Mouse (Mus musculus) neutrophil, adult 5-6 weeks (primary cell): ENCODE measurements at regions not wholly inside any gene's neighbourhood (a gene's known extent, or its start where the extent isn't known, plus 50 kb on each side); places are given as distances from the start of the nearest gene placed in this dataset.
"Not testable (repeated sequence)": the region's sequence is repeated elsewhere in the genome, so short reads cannot be mapped to it uniquely, and the experiment has no call there.

Experiments
- ATAC-seq: fragments of 151-379, 151-347 bp; 2 replicates; pipeline ENCODE4 v1.8.0; 2017; ENCODE audit warnings: mild to moderate bottlenecking, moderate TSS enrichment; ENCODE audit not compliant: insufficient number of reproducible peaks, poor library complexity, low FRiP score, severe bottlenecking; ENCODE audit errors: extremely low read depth

GRCm38 (mm10) chr10:14333344-14333743, 212.1 kb downstream of the Adgrg6 start:
- ATAC-seq = no peak

DNA sequence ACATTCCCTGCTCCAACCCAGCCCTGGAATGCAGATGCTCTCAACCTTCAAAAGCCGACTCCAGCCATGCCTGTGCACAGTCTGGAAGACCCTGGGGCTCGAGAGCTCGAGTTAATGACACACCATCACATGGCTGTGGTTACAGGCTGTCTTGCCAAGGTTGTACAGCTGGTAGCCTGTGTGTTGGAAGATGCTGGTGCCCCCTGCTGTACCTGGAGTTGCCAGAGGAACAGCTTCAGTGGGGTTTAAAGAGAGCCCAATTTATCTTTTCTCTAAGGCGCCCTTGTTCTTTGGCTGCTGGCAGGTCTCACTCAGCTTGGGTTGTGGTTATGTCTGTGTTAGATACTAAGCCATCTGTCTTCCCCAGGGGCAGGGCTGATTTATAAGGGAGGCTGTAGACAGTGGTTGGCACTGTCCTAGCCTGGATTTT, 212.8 kb downstream of the Adgrg6 start:
- ATAC-seq = no peak

- ATAC-seq = no peak
Measured at GRCm38 (mm10) chr10:14328846-14329245, 216.6 kb downstream of the Adgrg6 start.

GRCm38 (mm10) chr10:14326229-14326628, 219.2 kb downstream of the Adgrg6 start:
- ATAC-seq = no peak

DNA sequence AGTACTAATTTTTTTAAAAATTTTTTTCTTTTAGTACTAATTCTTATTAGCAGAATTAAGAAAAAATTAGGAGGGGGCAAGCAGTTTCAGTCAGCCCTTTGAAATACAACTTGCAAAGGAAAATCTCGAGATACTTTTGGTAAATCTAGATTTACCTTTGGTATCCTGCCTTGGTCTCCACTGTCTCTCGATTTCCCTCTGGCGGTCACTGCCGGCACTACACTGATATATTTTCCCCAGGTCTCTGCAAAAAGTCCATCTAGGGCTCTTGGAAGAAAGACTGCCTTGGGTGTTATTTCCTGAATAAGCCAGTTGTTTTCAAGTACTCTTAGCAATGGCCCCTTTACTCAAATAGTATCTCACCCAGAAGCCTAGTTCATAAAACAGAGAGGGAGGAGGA, 224.0 kb downstream of the Adgrg6 start:
- peak; percentile 72 for ATAC-seq

DNA sequence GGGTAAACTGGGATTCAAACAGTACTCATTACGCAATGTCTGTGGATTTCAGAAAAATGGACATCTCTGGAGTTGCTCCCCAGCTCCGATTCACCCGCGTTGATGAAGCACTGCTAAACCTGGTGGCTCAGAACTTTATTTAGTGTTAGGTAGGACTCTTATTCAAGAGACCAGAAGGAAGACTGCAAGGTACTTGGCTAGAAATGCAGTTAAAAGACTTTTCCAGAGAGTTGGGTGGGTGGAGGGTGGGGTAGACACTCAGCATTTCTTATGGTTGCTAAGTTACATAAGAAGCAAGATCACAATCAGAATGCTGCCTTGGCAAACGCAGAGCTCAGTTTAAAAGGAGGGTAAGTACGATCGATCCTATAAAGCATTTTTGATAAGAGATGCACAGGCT, 230.2 kb downstream of the Adgrg6 start:
- ATAC-seq = no peak

DNA sequence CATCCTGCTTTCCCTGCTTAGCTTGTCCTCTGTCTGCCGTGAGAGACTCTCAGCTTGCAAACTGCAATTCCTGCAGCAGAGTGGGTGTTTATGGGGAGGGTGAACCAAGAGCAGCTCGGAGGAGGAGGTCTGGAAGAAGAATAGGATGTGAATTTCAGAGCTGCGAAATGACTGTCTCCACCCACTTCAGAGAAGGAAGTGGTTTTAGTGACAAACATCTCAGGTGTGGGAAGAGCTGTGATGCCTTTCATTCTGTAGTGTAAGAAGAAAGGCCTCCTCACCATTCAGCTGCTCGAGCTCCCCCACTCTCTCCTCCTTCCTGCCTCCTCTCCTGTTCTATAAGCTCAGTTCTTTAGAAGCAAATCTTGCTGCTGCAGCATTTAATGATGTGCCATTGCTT, 230.9 kb downstream of the Adgrg6 start:
- peak; percentile 48; the same call in 1 of the 2 replicates for ATAC-seq

DNA sequence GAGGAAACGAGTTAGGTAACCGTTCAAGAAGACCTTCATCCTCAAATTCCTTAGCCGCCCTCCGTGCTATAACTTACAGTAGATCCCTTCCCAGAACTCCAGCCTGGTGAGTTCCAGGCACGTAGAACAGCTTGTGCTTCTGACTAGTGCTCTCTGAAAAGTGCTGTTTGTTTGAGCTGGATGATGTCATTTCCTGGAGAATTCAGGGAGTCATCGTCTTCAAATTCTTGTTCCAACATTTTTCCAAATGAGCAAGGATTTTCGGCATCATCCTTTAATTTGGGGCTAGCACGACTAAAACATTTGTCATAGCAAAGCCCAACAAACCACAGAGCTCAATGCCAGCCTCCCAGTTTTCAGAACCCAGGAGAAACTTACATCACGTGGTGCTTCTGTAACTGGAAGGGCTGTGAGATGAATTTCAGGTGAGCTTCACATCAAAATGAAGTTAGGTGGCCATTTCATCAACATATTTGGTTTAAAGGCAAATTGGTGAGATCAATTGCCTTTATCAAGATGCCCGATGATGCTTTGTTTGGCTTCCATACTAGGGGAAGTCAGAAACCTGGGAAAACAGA, 231.4 kb downstream of the Adgrg6 start:
- no peak for ATAC-seq

DNA sequence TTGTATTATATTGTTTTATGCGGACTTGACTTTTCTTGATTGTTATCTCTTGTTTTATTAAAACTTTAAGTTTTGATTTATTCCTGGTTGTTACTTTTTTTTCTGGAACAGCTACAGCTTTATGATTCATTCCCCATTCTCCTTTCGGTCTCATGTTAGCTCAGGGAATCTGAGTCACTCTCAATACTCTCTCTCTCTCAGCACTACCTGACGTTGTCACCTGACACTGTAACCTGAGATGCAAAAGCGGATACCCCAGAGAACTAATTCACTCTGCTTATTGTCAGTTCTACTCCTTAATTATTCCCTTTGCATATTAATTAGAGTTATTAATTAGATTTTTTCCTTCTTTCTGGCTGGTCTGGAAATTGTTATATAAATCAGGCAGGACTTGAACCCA, 232.5 kb downstream of the Adgrg6 start:
- no peak for ATAC-seq

GRCm38 (mm10) chr10:14311962-14312361, 233.5 kb downstream of the Adgrg6 start:
- no peak for ATAC-seq

GRCm38 (mm10) chr10:14306811-14307210, 238.6 kb downstream of the Adgrg6 start:
- ATAC-seq = no peak

GRCm38 (mm10) chr10:14303476-14303875, 242.0 kb downstream of the Adgrg6 start:
- ATAC-seq = no peak

DNA sequence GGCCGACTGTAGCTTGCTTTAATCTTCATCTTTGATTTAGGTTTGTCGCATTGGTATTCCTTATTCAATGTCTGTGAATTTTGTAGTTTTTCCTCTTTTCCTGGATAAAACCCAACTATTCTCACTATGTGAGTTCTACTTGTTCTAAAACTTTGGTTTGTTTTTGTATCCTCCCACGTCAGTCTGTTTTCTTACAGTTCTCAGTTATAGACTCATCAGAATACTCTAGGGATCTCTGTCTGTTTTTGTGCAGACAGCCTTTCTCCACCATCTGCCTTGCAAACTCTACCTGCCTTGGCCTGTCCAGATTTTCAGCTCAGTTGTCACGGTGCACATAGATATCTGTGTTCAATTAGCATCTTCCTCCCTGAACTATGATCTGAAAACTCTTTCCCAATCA, 249.3 kb downstream of the Adgrg6 start:
- no peak for ATAC-seq

DNA sequence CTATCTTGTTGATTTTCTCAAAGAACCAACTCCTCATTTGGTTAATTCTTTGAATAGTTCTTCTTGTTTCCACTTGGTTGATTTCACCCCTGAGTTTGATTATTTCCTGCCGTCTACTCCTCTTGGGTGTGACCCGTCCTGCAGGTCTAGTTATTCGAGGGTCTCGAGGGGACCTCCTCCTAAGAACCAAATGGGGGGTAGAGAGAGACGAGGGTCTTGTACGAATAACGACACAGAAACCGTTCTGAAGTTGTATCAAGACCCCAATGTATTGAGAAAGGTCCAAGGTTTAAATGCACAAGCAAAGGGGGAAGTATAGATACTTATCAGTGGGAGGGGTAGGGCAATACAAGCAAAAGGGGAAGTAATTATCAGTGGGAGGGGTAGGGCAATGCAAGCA, 252.8 kb downstream of the Adgrg6 start:
- ATAC-seq = not testable (repeated sequence)

GRCm38 (mm10) chr10:14287551-14287950, 257.9 kb downstream of the Adgrg6 start:
- ATAC-seq = no peak

DNA sequence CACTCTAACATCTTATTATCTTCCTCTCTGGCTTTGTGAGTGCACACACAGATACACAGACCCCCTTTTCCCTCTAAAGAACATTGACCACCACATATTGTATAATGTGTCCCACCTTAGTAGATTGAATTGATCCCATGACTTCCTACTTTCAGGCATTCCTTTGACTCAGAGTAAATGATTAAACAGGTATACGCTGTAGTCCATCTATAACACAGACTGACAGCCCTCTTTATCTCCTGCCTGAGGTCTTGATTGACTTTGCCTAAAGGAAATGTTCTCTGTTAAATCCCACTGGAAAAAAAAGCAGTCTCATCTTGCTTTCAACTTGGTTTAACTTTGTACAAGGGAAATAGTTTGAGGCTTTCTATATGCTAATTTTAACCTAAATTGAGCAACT, 268.8 kb downstream of the Adgrg6 start:
- ATAC-seq = no peak

DNA sequence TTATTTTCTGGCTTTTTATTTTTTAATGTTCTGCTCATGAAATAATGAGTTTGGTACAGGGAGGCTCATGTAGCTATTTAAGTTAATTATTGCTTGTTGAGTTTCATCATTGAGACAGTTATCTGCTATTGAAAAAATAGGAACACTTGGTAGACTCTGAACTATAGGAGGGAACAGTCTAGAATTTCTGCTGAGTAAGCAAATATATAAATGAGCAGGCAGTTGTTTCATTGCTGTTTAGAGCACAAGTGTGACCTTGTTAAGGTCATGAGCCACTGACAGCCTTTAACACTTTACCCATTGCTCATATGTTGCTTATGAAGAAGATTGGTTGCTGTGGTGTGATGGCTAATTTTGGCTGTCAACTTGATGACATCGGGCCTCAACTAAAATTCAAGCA, 270.0 kb downstream of the Adgrg6 start:
- no peak for ATAC-seq

- ATAC-seq = no peak
Measured at GRCm38 (mm10) chr10:14270008-14270407, 275.5 kb downstream of the Adgrg6 start.

DNA sequence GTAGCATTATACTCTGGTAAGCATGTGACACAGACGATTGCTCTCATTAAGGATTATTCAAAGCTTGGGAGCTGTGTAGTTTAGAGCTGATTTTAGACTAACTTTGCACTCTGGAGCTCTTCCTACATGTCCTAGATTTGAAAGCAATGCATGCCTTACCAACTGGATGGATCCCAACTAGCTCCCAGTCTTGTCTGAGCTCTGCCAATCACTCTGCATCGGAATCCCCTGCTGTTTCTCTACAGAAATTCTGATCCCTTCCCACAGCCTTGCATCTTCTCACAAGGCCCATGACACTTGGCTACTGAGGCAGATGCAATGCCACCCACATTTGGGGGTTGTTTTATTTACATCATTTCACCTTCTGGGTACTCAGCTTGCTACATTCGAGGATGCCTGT, 277.8 kb downstream of the Adgrg6 start:
- no peak for ATAC-seq

- ATAC-seq = no peak
Measured at GRCm38 (mm10) chr10:14239670-14240069, 273.8 kb downstream of the Hivep2 start.

DNA sequence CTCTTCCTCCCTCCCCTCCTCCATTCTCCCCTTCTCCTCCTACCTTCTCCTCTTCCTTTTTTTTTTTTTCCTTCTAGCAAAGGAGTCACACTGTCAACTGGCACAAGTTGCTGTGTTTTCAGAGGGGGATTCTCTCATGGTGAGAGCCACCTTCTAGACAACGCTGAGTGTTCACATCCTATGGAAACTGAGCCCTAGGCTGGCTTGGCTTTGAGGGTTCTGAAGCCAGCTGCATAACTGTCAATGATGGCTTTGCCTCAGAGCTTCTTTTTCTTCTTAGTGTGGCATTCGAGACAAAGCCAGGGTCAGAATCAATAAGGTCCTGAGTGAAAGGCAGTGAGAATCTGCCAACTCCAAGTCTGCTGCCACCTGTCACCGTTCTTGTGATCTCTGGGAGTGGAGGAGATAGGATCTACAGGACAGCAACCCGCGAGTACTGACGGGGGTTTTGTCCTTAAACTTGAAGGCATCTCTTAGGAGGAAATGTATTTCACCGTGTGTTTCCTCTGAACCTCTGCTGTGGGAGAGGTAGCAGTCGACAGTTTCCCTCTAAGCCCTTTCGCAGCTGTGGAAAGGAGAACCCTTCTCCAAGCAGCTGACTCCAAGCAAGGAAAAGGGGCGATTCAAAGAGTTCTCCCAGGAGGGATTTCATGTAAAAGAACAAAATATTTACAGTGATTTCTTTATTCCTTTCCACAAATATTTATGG, 269.2 kb downstream of the Hivep2 start:
- ATAC-seq = no peak
